Mouse (Mus musculus) CD8-positive naive resting alpha-beta T cell, adult 2 months (primary cell): ENCODE data around the gene Med24.
A peak's percentile ranks its signal among the peaks of the same experiment; 100 is the strongest.
"Not testable (repeated sequence)": the region's sequence is repeated elsewhere in the genome, so short reads cannot be mapped to it uniquely, and the experiment has no call there.

Experiments
- DNase-seq, 2 experiments: peaks; one replicate each; pipeline ENCODE4 v3.0.0; 2022; ENCODE audit warnings: low read depth in 2 of 2, low spot score in 2 of 2

Gene Med24

DNA sequence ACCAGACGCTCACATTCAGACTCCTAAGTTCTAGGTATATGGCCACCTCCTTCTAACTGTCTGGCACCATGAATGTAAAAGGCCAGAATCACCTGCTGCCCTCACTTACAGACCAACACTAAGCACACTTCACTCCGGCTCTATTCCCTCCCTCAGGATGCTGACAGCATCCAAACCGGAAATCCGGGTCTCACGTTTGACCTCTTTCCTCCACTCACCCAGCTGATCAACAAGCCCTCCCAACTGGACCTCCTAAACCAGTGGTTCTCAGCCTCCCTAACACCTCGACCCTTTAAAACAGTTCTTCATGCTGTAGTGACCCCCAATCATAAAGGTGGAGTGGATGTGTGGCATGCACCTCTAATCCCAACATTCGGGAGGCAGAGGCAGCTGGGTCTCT lies 6.1 kb downstream of the Med24 start:
- no peak for DNase-seq

DNA sequence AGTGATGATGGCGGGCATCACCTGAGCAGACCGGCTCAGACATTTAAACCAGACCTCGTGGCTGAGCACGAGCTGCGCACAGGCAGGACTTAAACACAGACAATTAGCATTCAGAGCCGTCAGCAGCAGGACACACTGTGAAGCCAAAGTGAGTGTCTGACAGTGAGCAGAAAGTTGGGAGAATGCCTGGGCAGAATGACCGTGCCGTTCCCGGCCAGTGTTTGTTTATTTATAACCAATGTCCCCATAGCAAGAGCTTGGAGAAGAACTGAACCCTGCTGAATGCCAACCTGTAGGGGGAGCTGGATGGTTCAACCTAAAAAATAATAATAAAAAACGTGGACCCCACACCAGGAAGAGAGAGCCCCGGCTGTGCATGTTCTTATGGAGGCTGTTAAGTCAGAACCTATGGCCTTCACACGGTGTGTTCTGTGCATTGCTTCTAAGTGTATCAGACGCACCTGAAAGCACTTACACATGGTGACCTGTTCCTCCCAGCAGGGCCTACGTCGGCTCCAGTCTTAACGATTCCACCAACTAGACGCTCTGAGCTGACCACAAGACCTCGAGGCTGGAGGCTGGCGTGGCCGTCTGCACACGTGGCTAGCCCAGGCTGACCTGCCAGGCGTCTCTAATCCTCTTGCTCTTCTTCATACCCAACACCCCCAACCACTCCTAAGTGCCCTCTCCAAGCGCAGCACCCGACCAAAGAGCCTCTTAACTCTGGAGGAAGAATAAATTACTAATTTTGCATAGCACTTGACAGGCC lies 7.6 kb downstream of the Med24 start:
- no peak for DNase-seq

DNA sequence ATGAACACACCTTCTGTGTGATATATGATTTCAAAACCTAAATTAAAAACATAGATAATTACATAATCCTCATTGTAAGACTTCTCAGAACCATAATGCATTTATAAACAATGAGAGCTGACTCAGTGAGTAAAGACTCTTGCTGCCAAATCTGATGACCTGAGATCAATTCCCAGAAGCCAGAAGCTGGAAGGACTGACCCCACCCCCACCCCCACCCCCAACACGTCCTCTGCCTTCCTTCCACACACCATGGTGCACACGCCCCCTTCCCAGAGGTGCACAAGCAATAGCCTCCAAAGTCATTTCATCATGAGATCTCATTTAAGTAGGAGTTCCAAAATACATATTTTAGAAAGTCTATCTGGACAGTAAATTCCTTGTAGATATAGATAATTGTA lies 8.5 kb downstream of the Med24 start:
- no peak for DNase-seq

DNA sequence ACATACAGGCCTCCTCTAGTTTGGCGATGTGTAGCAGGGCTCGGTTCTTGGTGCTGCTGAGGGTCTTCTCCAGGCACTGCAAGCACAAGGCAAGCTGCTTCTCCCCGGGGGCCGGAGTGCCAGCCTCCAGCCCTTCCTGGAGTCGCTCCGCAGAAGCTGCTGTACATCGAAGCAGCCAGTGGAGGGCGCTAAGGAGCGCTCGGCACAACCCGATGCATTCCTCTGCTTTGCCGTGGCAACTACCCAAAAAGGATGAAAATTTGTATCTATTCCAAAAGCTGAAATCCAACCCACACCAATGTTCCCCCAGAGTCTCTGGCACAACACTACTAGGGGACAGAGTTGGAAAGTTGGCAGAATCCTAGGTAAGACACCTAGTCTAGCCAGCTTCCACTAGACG lies 11.3 kb downstream of the Med24 start:
- peak; percentile 47 to 61 for DNase-seq

DNA sequence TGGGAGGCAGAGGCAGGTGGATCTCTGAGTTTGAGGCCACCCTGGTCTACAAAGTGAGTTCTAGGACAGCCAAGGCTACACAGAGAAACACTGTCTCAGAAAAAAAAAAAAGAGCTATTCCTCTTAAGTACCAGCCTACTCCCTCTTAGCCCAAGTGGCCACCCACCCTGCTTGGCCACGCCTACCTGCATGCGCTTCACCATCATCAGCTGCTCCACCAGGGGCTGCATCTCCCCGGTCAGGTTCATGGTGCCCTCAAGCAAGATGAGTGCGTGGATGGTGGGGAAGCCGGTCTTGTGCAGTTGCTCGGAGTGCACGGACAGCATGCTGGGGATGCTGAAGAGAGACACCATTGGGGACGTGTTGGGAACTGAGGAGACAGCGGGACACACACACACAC lies 13.3 kb downstream of the Med24 start:
- no peak for DNase-seq

DNA sequence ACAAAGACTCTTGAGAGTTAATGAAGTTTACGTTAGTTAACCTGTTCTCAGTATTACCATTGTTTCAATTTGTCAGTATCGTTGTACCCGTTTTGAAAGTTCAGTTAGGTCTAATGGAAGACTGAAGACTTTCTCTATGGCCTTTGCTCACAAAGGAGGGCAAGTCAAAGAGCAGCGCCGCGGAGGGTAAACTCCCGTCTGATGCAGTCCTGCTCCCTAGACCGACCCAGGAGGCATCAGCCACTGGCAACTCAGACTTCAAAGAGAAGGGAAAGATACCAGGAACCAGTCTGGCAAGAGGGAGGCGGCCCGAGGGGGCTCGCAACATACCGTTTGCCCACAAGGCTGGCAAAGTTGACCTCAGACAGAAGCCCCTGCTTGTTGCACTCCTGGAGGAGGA lies 15.5 kb downstream of the Med24 start:
- no peak for DNase-seq

DNA sequence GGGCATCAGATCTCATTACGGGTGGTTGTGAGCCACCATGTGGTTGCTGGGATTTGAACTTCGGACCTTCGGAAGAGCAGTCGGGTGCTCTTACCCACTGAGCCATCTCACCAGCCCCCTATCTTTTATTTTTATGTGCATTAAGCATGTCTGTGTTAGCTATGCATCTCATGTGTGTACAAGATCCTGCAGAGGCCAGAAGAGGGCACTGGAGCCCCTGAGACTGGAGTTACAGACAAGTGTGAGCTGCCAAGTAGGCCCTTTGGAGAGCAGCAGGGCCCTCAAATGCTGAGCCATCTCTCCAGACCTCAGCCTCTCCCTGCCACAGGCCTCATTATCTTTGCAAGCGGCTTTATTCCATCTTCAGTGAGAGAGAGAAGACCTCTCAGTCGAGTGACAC lies 17.2 kb downstream of the Med24 start:
- not testable (repeated sequence) for DNase-seq

DNA sequence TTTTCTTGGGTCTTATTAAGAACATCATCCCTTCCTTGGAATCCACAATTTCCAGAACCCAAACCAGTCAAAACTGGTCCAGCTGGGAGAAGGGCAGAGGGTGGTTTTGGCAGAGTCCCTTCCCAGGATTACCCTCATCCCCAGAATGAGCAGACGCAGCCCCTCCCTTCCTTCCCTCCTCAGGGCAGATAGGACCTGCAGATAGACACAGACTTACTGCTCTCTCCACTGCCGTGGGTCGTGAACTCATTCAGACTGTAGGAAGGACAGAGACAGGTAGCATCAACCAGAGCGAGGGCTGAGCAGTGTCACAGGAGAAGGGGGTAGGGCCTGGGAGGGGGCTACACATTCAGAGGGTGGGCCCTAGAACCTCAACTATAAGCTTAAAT lies 18.2 kb downstream of the Med24 start:
- no peak for DNase-seq

DNA sequence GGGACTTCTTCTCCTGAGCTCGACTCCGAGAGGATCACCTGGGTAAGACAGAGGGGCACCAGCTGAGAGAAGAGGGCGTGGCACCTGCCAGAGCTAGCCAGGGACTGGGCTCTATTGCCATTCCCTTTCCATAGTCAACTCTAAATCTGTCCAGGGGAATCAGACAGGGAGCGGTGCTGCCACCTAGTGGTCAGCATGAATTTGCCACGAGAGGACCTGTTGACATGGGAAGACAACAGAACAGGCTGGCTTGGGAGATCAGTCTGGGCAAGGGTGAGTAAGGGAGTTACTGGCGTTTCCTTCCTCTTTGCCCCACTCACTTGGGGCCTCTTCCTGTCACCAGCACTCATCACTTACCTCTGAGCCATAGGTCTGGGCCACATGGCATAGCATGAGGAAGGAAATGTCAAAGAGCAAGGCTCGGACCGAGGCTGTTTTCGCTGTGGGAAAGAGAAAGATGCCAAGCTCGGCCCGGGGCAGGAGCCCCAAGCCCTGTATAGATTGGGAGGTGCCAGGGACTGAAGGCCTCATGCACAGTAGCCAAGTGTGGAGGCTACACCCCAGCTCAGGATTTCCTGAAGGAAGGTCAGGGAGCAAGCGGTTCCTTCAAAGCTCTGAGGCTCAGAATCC lies 18.7 kb downstream of the Med24 start:
- DNase-seq = peak; percentile 60 to 68

DNA sequence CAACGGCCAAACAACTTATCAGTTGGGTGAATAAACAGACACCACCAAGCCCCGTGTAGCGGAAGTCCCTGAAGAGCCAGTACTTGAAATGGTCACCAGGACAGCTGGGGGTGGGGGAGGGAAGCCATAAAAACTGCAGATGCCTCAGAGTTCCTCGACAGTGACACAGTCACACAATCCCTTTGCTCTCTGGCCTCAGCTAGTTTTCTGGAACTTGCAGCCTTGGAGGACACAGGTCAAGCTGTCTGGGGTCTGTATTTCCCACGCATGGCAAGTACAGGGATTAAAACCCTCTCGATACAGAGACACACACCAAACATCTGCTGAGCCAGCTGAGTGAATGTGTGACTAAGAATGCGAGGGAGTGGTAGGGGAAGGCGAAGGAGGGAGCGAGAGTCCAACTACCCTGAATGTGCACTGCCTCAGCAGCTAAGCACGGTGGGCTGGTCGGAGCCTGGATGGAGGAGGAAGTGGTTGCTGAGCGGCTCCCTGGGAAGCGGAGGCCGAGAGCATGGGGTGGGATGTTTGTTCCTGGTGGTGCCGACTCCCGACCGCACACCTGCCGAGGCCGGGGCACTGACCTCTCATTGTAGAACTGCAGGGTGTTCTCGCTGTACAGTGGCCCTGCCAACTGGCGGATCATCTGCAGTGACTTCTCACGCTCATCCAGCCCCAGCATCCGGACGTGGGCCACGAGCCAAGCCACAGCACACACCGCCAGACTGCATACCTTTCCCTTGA lies 20.1 kb downstream of the Med24 start:
- no peak for DNase-seq

DNA sequence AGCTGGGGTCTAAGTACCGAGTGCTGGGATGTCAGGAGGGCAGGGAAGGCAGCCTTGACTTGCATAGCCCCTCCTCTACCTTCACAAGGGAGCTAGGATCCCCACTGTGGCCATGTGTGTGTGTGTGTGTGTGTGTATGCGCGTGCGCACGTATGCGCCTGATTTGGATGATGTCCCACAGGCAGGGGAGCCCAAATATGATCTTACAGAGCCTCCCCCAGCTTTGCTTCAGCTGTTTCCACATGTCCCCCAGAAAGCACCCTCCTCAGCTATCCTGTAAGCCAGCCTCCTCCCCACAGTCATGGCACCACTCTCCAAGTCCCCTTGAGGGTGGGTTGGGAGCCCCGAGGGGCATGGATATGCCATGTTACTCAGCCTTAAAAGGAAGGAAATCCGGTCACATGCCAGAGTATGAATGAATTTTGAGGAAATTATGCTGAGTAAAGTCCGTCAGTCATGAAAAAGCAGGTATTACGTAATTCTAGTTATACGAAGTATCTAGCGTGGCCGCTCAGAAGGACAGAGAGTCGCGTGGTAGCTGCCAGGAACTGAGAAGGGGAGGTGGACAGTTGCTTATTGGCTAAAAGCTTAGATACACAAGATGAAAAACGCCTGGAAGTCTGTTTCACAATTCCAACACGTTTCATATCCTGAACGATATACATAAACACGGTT lies 20.8 kb downstream of the Med24 start:
- DNase-seq = no peak

DNA sequence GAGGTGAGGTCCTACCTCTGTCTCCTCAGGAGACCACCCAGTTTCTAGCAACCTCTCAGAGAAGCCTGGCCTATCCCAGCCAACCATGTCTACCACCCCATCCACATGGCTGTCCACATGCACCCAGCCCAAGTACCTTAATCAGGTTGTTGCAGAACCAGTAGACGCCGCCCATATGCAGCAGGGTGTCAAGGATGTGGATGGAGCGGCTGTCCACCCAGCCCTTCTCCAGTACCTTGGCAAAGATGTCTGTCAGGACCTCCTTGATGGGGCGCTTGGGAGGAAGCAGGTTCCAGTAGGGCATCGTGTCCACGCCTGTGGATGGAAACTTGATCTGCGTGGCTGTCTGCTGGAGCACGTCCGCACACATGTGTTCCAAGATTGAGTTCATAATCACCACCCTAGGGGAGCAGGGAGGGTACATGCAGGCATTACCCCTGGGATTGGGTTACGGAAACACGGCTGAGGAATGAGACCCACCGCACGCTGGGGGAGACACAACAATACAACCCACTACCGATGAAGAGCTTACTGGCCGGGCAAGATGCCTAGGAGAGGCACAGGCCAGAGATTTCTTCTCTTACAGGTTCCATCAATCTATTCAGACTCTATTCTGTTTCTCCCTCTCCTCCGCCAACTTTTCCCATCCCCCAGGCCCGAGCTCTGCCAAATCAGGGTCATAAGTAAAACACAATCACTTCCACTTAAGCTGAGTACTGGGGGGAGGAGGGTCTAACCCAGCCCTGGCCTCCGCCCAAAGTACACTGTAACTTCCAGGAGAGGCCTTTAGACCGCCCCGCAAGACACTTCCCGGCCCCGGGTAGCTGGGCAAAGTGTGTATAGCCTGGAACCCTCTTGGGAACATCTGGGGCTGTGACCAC lies 21.6 kb downstream of the Med24 start:
- DNase-seq = no peak

DNA sequence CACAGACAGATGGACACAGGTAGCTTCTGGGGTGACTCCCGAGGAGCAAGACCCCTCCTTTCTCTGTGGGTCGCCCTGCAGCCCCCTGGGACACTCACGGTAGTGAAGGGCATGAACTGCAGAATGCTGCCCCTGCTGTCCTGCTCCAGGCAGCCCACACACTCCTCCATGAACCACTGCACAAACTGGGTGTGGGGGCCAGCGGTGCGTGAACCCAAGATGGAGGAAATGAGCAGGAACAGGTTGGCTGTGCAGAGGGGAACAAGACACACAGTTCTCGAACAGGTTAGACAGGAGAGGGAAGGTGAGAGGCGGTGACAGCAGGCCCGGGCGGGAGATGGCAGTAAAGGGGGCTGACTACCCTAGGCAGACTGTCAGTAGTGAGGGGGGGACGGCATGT lies 24.2 kb downstream of the Med24 start:
- DNase-seq = no peak

DNA sequence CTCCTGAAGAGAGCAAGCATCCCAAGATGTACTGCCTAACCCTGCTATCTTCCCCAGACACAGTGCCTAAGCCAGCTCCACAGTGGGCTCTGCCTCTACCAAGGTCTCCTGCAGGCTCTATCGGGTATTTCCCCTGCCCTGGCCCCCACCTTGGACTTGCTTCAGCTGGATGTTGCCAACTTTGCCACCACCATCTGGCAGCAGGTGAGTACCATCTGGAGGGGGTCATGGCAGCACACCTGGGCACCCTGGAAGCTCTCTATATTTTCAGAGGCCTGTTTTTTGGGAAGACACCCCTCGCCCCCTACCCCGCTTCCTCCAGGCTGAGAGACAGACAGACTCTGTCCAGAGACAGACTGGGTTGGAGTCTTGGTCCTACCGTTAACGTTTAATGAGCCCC lies 26.9 kb downstream of the Med24 start:
- DNase-seq = no peak

DNA sequence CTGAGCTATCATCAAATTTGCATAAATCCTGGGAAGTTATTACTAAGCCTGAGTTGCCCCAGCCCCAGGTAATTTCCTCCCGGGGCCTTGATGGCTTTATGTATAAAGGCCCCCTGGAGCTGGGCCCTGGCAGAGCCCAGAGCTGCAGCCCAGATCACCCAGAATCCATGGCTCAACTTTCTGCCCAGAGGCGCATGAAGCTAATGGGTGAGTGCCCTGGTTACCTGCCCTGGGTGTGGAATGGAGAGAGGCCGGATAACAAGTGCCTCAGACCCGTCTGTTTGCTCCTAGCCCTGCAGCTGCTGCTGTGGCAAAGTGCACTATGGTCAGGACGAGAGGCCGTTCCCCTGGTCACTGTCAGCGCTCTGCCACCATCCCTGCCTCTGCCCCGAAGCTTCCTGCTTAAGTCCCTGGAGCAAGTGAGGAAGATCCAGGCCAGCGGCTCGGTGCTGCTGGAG lies 28.0 kb downstream of the Med24 start, which contains the start of gene Csf3:
Gene Csf3 (plus strand): TSS at position 51 of the 458 bp plus-strand sequence.
- DNase-seq = no peak

DNA sequence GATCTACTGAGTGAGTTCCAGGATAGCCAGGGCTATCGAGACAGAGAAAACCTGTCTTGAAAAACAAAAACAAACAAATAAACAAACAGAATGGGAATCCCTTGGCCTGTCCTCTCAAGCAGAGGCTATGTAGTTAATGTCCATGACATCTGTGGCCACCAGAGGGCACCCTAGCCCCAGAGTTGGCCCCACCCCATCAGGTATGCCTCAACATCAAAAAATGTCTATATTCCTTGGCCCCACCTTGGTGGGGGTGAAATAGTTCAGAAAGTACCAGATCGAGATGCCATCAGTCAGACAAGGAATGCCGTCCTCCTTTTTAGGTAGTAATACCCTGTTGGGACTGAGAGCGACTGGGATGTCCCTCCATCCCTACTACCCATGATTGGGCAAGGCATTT lies 29.3 kb downstream of the Med24 start:
- peak; percentile 72 to 77 for DNase-seq

DNA sequence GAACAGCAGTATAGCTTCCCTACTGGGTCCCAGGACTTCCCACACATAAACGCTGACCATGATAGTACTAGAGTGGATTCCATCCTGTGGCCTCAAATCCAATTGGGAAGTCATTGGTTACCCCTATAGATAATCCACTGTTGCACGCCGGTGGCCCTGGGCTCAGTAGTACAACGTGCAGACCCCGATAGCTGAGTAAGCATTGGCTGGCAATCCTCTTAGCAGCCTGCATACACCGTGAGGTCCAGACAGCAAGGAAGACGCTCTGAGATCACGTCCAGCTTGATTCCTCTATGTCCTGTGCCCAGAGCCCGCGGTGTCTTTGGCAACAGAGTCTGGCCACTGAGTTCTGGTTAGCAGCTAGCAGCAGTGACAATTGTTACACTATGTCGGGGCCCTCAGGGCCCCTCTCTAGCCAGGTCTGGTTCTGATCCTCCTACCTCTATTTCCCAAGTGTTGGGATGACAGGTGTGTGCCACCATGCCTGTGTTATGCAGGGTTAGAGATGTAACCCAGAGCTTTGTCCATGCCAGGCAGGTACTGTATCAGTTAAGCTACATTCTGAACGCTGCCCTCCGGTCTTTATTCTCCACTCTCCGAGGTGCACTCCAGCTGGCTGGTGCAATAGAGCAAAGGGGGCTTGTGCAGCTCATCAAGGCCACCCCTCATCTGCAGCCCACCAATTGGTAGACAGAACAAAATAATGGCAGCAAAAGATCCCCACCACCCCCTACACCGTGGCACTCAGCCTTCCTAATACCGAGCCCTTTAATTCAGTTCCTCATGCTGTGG lies 30.2 kb downstream of the Med24 start:
- no peak for DNase-seq

DNA sequence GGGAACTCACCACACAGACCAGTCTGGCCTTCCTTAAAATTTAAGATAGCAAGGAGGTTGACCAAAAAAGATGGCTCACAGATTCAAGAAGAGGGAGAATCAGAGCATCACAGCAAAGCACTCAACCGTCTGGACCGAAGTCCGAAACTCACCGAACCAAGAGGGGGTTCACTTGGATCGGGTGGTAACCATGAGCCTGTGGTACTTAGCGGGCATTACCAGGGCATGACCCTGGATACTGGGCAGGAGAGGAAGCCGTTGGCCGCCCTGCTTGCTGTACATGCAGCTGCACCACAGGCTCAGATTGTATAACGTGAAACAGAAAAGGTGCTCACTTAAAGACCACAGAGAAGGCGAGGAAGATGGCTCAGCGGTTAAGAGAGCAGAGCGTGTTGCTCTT lies 32.0 kb downstream of the Med24 start:
- no peak for DNase-seq

DNA sequence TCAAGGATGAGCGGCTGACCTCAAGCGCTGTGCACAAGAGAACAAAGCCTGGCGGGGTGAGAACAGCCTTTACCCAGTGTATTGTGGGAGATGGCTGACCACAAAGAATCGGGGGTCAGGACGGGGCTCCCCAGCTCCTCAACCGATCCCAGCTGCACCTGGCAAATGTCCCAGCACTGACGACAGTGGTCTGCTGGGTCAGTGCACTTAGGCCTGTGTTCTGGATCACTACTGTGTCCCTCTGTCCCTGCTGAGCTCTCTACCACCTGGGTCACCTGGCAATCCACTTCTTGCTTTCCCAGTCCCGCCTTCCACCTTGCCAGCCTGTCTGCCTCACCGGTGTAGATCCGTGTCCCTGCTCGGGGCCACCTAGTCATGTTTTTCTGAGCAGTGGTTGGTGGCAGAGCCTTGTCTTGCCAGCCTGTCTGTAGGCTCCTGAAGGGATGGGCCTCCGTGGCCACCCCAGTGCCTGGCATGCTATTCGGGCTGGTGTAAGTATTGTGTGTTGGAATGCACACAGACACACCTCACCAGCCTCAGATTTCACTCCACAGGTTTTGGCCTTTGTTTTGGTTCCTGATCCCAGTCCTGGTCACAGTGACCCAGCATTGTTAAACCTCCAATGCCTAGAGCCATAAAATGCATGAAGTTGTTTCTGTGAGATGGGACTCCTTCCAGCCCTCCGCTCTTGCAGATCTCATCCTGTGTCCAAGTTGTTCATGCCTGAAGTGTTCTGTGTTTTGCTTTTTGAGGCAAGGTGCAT lies 32.6 kb downstream of the Med24 start:
- DNase-seq = no peak
